Mouse (Mus musculus) limb, embryonic 14.5 days (tissue): Measurements from ENCODE around the gene Sh3bgr. TPM values are rescaled to one million over a fixed set of nuclear protein-coding genes. Genes with fewer than 3 reads are reported as not detected.

Source experiments
- ATAC-seq: fragments of 200-750 bp; cut with Nextera tagmentation; 2 replicates; pipeline ENCODE4 v1.8.0; 2017; ENCODE audit warnings: low read depth, moderate number of reproducible peaks, moderate TSS enrichment; ENCODE audit not compliant: low FRiP score
- DNase-seq: peaks from one replicate; pipeline ENCODE4 v3.0.0-alpha.2; 2015; ENCODE audit warnings: low spot score
- H3K27ac ChIP-seq: fragments of 300-500 bp; sonication (generic); replicated peaks from 2 replicates; pipeline ENCODE4 v1.5.1; 2014; ENCODE audit warnings: low read depth, mild to moderate bottlenecking, low read length, moderate library complexity, mixed read lengths
- H3K27me3 ChIP-seq: fragments of 300-500 bp; sonication (generic); 2 replicates; pipeline ENCODE4 v1.6.1; 2014; ENCODE audit warnings: low read length, mixed read lengths; ENCODE audit not compliant: control insufficient read depth, insufficient read depth
- H3K36me3 ChIP-seq: fragments of 300-500 bp; sonication (generic); 2 replicates; pipeline ENCODE4 v1.6.1; 2014; ENCODE audit warnings: mild to moderate bottlenecking, low read length, moderate library complexity, mixed read lengths; ENCODE audit not compliant: control insufficient read depth, insufficient read depth
- H3K4me1 ChIP-seq: fragments of 300-500 bp; sonication (generic); 2 replicates; pipeline ENCODE4 v1.6.1; 2014; ENCODE audit warnings: antibody characterized with exemption, low read length, mixed read lengths; ENCODE audit not compliant: control insufficient read depth, insufficient read depth
- H3K4me2 ChIP-seq: fragments of 300-500 bp; sonication (generic); replicated peaks from 2 replicates; pipeline ENCODE4 v1.6.1; 2014; ENCODE audit warnings: low read depth, mild to moderate bottlenecking, low read length, moderate library complexity; ENCODE audit not compliant: severe bottlenecking
- H3K4me3 ChIP-seq: fragments of 300-500 bp; sonication (generic); replicated peaks from 2 replicates; pipeline ENCODE4 v1.5.1; 2014; ENCODE audit warnings: low read length
- H3K9ac ChIP-seq: fragments of 300-500 bp; sonication (generic); 2 replicates; pipeline ENCODE4 v1.6.1; 2014; ENCODE audit warnings: mild to moderate bottlenecking, low read depth, low read length, moderate library complexity; ENCODE audit not compliant: severe bottlenecking
- H3K9me3 ChIP-seq: fragments of 300-500 bp; sonication (generic); 2 replicates; pipeline ENCODE4 v1.6.1; 2016; ENCODE audit warnings: low read length; ENCODE audit not compliant: control insufficient read depth
- POLR2A ChIP-seq: fragments of 200-500 bp; IDR thresholded peaks from 2 replicates; pipeline ENCODE4 v1.8.0; 2012; ENCODE audit warnings: inconsistent platforms, mild to moderate bottlenecking, moderate library complexity, borderline replicate concordance; ENCODE audit not compliant: insufficient read depth, insufficient read length; ENCODE audit errors: extremely low read depth
- WGBS: fragments of 180-500 bp; shearing (Covaris S2); extraction: QIAGEN DNeasy Blood & Tissue Kit; methylation state at CpG from one replicate; pipeline ENCODE4 v1.1.7; 2014; 5-methylcytosine and 5-hydroxymethylcytosine counted together
- polyA plus RNA-seq, 2 experiments: library from polyadenylated mRNA; depleted of rRNA in 1 of 2; stranded (reverse) in 1 of 2; unstranded in 1 of 2; fragments of >200 nt; fragmentation: Nextera tagmentation in 1 of 2; extraction: Ambion mirVana in 1 of 2; gene quantifications; 2 replicates each; pipeline versions ENCODE4 v1.2.1 to v1.2.3; 2012 to 2014

The Sh3bgr gene
- polyA plus RNA-seq, 2 experiments, result 13.0 to 14.9 TPM

DNA sequence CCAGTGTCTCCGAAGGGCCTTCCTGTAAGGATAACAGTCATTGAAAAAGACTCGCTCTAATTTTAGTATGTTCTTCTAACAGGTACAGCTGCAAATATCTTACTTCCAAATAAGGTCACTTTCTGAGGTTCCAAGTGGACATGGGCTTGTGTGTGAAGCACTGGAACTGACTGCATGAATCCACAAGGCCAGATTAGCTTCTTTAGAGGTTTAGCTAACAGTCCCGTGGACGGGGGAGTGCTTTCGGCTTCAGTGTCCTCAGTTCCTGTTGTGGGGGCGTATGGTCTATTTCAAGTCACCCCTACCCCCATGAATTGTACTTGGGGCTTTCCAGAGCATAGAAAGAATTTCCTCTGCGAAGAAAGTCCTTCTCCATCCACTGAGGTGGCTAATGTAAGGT, 10.6 kb downstream of the Sh3bgr start:
- Histone ChIP-seq H3K4me3 (no peak overlapping the region), H3K9ac (no peak overlapping the region), H3K36me3 (no peaks in the 10 kb centered on the region), H3K9me3 (no peaks in the 10 kb centered on the region), H3K4me1 (no peaks in the 10 kb centered on the region), H3K27ac (no peak overlapping the region), H3K4me2 (no peak overlapping the region), H3K27me3 (no peaks in the 10 kb centered on the region)
- DNase-seq (no peak), ATAC-seq (no peak)
- 83% methylated on average over 7 of the region's 7 CpGs for WGBS
- TF ChIP-seq POLR2A, result no peak

DNA sequence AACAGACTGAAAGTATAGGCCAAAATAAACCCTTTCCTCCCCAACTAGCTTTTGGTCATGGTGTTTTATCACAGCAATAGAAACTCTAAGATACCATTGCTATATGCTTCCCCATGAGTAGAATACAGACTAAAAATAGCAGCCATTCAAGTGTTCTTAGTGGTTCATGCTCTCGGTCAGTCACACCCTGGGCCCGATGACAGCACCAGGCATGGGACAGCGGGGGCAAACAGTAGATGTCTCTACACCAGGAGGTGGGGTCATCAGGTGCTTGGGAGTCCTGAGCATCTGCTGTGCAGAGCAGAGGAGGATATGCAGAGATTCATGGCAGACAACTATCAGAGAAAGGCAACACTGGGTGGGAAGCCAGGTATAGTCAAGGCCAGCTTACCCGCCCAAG, 12.8 kb downstream of the Sh3bgr start:
- H3K9me3 ChIP-seq, result no peaks in the 10 kb centered on the region
- DNase-seq, result no peak
- H3K36me3 ChIP-seq, result no peaks in the 10 kb centered on the region
- H3K27ac ChIP-seq, result no peak overlapping the region
- no peaks in the 10 kb centered on the region for H3K27me3 ChIP-seq
- H3K9ac ChIP-seq, result no peak overlapping the region
- H3K4me2 ChIP-seq, result no peak overlapping the region
- WGBS, result 95% methylated on average over 4 of the region's 4 CpGs
- H3K4me1 ChIP-seq, result no peaks in the 10 kb centered on the region
- H3K4me3 ChIP-seq, result no peak overlapping the region
- ATAC-seq, result no peak
- no peak for TF ChIP-seq POLR2A

DNA sequence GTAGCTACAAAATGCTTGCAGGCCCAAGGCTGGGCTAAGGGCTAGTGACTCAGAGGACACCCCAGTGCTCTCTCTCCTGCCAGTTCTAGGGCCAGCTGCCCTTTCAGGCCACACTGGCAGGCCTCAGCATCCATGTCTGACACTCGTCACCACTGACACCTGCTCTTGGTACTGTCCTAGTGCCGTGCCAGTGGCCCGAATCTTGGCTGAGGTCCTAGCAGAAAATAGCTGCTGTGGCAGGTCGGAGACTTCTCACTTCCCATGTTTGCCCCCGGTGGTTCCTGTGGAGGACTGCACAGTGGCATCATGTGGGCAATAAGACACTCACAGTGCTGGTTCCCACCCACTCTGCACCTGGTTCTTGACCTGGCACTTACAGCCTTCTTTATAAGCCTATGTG, 21.2 kb downstream of the Sh3bgr start:
- Histone ChIP-seq H3K27me3 (no peaks in the 10 kb centered on the region), H3K36me3 (no peaks in the 10 kb centered on the region), H3K9ac (no peak overlapping the region), H3K4me2 (no peak overlapping the region), H3K9me3 (no peaks in the 10 kb centered on the region), H3K27ac (no peak overlapping the region), H3K4me1 (no peaks in the 10 kb centered on the region), H3K4me3 (no peak overlapping the region)
- ATAC-seq, result no peak
- TF ChIP-seq POLR2A, result no peak
- WGBS, result 82% methylated on average over 5 of the region's 5 CpGs
- DNase-seq, result no peak

- no peak for TF ChIP-seq POLR2A
- ATAC-seq (no peak), DNase-seq (no peak)
- 78% methylated on average over 3 of the region's 3 CpGs for WGBS
- Histone ChIP-seq H3K9me3 (no peaks in the 10 kb centered on the region), H3K4me1 (no peaks in the 10 kb centered on the region), H3K27ac (no peak overlapping the region), H3K4me2 (no peak overlapping the region), H3K9ac (no peak overlapping the region), H3K4me3 (no peak overlapping the region), H3K27me3 (no peaks in the 10 kb centered on the region), H3K36me3 (no peaks in the 10 kb centered on the region)
Measured at GRCm38 (mm10) chr16:96221959-96222358, 21.7 kb downstream of the Sh3bgr start.

DNA sequence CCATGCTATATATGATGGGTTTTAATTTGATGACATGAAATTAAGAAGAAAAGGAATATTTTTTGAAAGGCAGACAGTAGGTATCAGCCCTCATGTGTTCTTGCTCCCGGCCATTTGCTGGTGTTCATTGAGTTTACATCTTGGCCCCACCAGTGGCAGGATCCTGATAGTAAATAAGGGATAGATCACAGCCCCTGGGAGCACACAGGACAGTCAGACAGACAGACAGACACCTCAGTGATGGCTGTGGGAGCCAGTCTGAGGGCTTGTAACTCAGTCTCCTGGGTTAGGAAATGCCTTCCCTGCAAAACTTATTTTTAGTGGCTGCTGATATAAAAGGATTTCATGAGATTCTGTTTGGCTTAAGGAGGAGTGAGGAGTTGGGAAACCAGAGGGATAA, 22.2 kb downstream of the Sh3bgr start:
- Histone ChIP-seq H3K4me1 (no peaks in the 10 kb centered on the region), H3K4me2 (no peak overlapping the region), H3K9ac (no peak overlapping the region), H3K9me3 (no peaks in the 10 kb centered on the region), H3K27ac (no peak overlapping the region), H3K27me3 (no peaks in the 10 kb centered on the region), H3K36me3 (no peaks in the 10 kb centered on the region), H3K4me3 (no peak overlapping the region)
- no peak for DNase-seq
- ATAC-seq, result no peak
- 74% methylated on average over 1 of the region's 1 CpGs for WGBS
- TF ChIP-seq POLR2A, result no peak

DNA sequence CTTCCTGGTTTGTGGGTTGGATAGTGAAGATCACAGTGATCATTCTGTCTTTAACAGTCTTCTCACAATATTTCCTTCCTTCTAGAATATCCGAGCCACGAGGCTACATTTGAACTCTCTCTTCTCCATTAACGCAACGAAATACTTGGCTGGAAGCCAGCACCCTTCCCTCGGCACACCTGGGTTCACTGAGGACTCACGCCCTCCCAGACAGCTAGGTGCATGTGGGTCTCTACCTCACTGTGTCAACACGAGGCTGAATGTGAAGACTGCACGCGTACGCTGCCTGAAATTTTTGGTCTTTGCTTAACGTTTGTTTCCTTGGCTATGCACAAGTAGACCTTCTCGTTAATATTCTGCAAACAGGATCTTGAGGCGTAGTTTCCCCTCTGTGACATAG, 28.2 kb downstream of the Sh3bgr start:
- TF ChIP-seq POLR2A, result no peak

More for the DNA sequence above, 28.2 kb downstream of the Sh3bgr start:
- Histone ChIP-seq H3K36me3 (no peaks in the 10 kb centered on the region), H3K27ac (no peak overlapping the region), H3K9ac (no peak overlapping the region), H3K9me3 (no peaks in the 10 kb centered on the region), H3K4me1 (no peaks in the 10 kb centered on the region), H3K4me3 (no peak overlapping the region), H3K4me2 (no peak overlapping the region), H3K27me3 (no peaks in the 10 kb centered on the region)
- 66% methylated on average over 13 of the region's 13 CpGs for WGBS
- no peak for ATAC-seq
- no peak for DNase-seq
